Mouse (Mus musculus): Measurements from ENCODE around the gene Gm12355. TPM values are rescaled to one million over a fixed set of nuclear protein-coding genes. Genes with fewer than 3 reads are reported as not detected.
"Not testable (repeated sequence)": the region's sequence is repeated elsewhere in the genome, so short reads cannot be mapped to it uniquely, and the experiment has no call there.

The Gm12355 gene
- total RNA-seq (2021) = 10 to 100 TPM; 11.6 to 14.0 TPM

- intact Hi-C loops (cut with DNase I) = no loop called here
- DNase-seq (ENCODE audit: low spot score in 2 of 2) = no peak
Measured at GRCm38 (mm10) chr11:98625611-98626410, at the start of gene Gm12355, which contains the start of gene Gsdma3. Gm12355 (minus strand) TSS chr11:98625661. Gsdma3 (plus strand) TSS chr11:98626360.

- intact Hi-C loops (cut with DNase I) = not testable (repeated sequence)
- peak; percentile 42 to 66 for DNase-seq (ENCODE audit: low spot score in 2 of 2)
Measured at GRCm38 (mm10) chr11:98673136-98673535, 47.7 kb upstream of the Gm12355 start.

- DNase-seq (ENCODE audit: low spot score in 2 of 2) = no peak
- intact Hi-C loops (cut with DNase I) = no loop called here
Measured at GRCm38 (mm10) chr11:98672482-98672881, 47.0 kb upstream of the Gm12355 start.

- no peak for DNase-seq (ENCODE audit: low spot score in 2 of 2)
- intact Hi-C loops (cut with DNase I) = no loop called here
Measured at GRCm38 (mm10) chr11:98671857-98672256, 46.4 kb upstream of the Gm12355 start.

- intact Hi-C loops (cut with DNase I) = no loop called here
- no peak for DNase-seq (ENCODE audit: low spot score in 2 of 2)
Measured at GRCm38 (mm10) chr11:98671284-98671815, 45.9 kb upstream of the Gm12355 start.

GRCm38 (mm10) chr11:98668984-98669383 lies 43.5 kb upstream of the Gm12355 start:
- DNase-seq (ENCODE audit: low spot score in 2 of 2) = no peak
- intact Hi-C loops (cut with DNase I) = no loop called here

GRCm38 (mm10) chr11:98664091-98664490 lies 38.6 kb upstream of the Gm12355 start, which contains the start of gene Gsdma:
Gsdma (plus strand) TSS chr11:98664351.
- no peak for DNase-seq (ENCODE audit: low spot score in 2 of 2)
- intact Hi-C loops (cut with DNase I) = no loop called here

GRCm38 (mm10) chr11:98660517-98660916 lies 35.1 kb upstream of the Gm12355 start:
- intact Hi-C loops (cut with DNase I) = no loop called here
- DNase-seq (ENCODE audit: low spot score in 2 of 2) = peak; percentile 44 to 77

- intact Hi-C loops (cut with DNase I) = loop anchor here (1.0 to 5.0 kb wide), 2 partner anchors 21 to 48 kb away; no protein-coding TSS in a partner anchor
- DNase-seq (ENCODE audit: low spot score in 2 of 2) = peak in 1 of 2 experiments; percentile 3
Measured at GRCm38 (mm10) chr11:98655076-98655475, 29.6 kb upstream of the Gm12355 start.

- intact Hi-C loops (cut with DNase I) = no loop called here
- no peak for DNase-seq (ENCODE audit: low spot score in 2 of 2)
Measured at GRCm38 (mm10) chr11:98646459-98646858, 21.0 kb upstream of the Gm12355 start, which contains the start of gene Gsdma2. Gsdma2 (plus strand) TSS chr11:98646759.

- intact Hi-C loops (cut with DNase I) = no loop called here
- no peak for DNase-seq (ENCODE audit: low spot score in 2 of 2)
Measured at GRCm38 (mm10) chr11:98645946-98646345, 20.5 kb upstream of the Gm12355 start.

- intact Hi-C loops (cut with DNase I) = loop anchor here (5.0 kb wide), 1 partner anchor 162 kb away; no protein-coding TSS in a partner anchor
- DNase-seq (ENCODE audit: low spot score in 2 of 2) = no peak
Measured at GRCm38 (mm10) chr11:98644757-98645156, 19.3 kb upstream of the Gm12355 start.

- no peak for DNase-seq (ENCODE audit: low spot score in 2 of 2)
- intact Hi-C loops (cut with DNase I) = loop anchor here (5.0 kb wide), 1 partner anchor 158 kb away; no protein-coding TSS in a partner anchor
Measured at GRCm38 (mm10) chr11:98640091-98640490, 14.6 kb upstream of the Gm12355 start.

GRCm38 (mm10) chr11:98637501-98637900 lies 12.0 kb upstream of the Gm12355 start:
- intact Hi-C loops (cut with DNase I) = loop anchor here (1.0 kb wide), 1 partner anchor 32 kb away; no protein-coding TSS in a partner anchor
- DNase-seq (ENCODE audit: low spot score in 2 of 2) = no peak

GRCm38 (mm10) chr11:98635312-98635970 lies 10.0 kb upstream of the Gm12355 start:
- intact Hi-C loops (cut with DNase I); DNase-seq (ENCODE audit: low spot score in 2 of 2): not testable (repeated sequence)

- intact Hi-C loops (cut with DNase I) = no loop called here
Measured at GRCm38 (mm10) chr11:98630646-98631045, 5.2 kb upstream of the Gm12355 start.

GRCm38 (mm10) chr11:98628706-98629105 lies 3.2 kb upstream of the Gm12355 start:
- intact Hi-C loops (cut with DNase I) = no loop called here
- DNase-seq (ENCODE audit: low spot score in 2 of 2) = no peak

More at GRCm38 (mm10) chr11:98630646-98631045, 5.2 kb upstream of the Gm12355 start:
- DNase-seq (ENCODE audit: low spot score in 2 of 2) = no peak

- intact Hi-C loops (cut with DNase I) = not testable (repeated sequence)
Measured at GRCm38 (mm10) chr11:98624381-98624780, 1.1 kb downstream of the Gm12355 start.

GRCm38 (mm10) chr11:98623981-98624380 lies 1.5 kb downstream of the Gm12355 start:
- DNase-seq (ENCODE audit: low spot score in 2 of 2); intact Hi-C loops (cut with DNase I): not testable (repeated sequence)

More at GRCm38 (mm10) chr11:98624381-98624780, 1.1 kb downstream of the Gm12355 start:
- DNase-seq (ENCODE audit: low spot score in 2 of 2) = not testable (repeated sequence)

GRCm38 (mm10) chr11:98620791-98621190 lies 4.7 kb downstream of the Gm12355 start:
- intact Hi-C loops (cut with DNase I) = no loop called here
- DNase-seq (ENCODE audit: low spot score in 2 of 2) = no peak

All from left cerebral cortex, postnatal 25 days (tissue).